Mouse (Mus musculus) lung, postnatal 0 days (tissue): ENCODE measurements at regions not wholly inside any gene's neighbourhood (a gene's known extent, or its start where the extent isn't known, plus 50 kb on each side); places are given as distances from the start of the nearest gene placed in this dataset.
A peak's percentile ranks its signal among the peaks of the same experiment; 100 is the strongest.

ENCODE experiments used
- ATAC-seq: fragments of 200-750 bp; cut with Nextera tagmentation; 2 replicates; pipeline ENCODE4 v1.8.0; 2017; ENCODE audit warnings: moderate library complexity
- DNase-seq: peaks from one replicate; pipeline ENCODE4 v3.0.0-alpha.2; 2016; ENCODE audit warnings: low spot score
- H3K27ac ChIP-seq: fragments of 300-500 bp; sonication (generic); 2 replicates; pipeline ENCODE4 v1.5.1; 2014; ENCODE audit warnings: antibody characterized with exemption, mild to moderate bottlenecking, low read length, mixed read lengths
- H3K27me3 ChIP-seq: fragments of 300-500 bp; sonication (generic); replicated peaks from 2 replicates; pipeline ENCODE4 v1.6.1; 2014; ENCODE audit warnings: low read length, mixed read lengths; ENCODE audit not compliant: insufficient read depth
- H3K36me3 ChIP-seq: fragments of 300-500 bp; sonication (generic); 2 replicates; pipeline ENCODE4 v1.6.1; 2014; ENCODE audit warnings: low read length, mixed read lengths; ENCODE audit not compliant: insufficient read depth
- H3K4me1 ChIP-seq: fragments of 300-500 bp; sonication (generic); 2 replicates; pipeline ENCODE4 v1.6.1; 2014; ENCODE audit warnings: antibody characterized with exemption, low read depth, low read length, mixed read lengths; ENCODE audit not compliant: insufficient read depth
- H3K4me2 ChIP-seq: fragments of 300-500 bp; sonication (generic); replicated peaks from 2 replicates; pipeline ENCODE4 v1.6.1; 2014; ENCODE audit warnings: low read depth, mild to moderate bottlenecking, low read length, moderate library complexity, mixed read lengths
- H3K4me3 ChIP-seq: fragments of 300-500 bp; sonication (generic); 2 replicates; pipeline ENCODE4 v1.5.1; 2014; ENCODE audit warnings: low read depth, low read length
- H3K9ac ChIP-seq: fragments of 300-500 bp; sonication (generic); replicated peaks from 2 replicates; pipeline ENCODE4 v1.6.1; 2014; ENCODE audit warnings: low read depth, mild to moderate bottlenecking
- H3K9me3 ChIP-seq: fragments of 300-500 bp; sonication (generic); 2 replicates; pipeline ENCODE4 v1.6.1; 2016; ENCODE audit warnings: low read length, mixed read lengths
- CTCF ChIP-seq: IDR thresholded peaks from 2 replicates; pipeline ENCODE4 v1.5.1; 2016; ENCODE audit warnings: antibody characterized with exemption, mild to moderate bottlenecking
- EP300 ChIP-seq: IDR thresholded peaks from 2 replicates; pipeline ENCODE4 v1.6.1; 2016; ENCODE audit warnings: antibody characterized with exemption, mild to moderate bottlenecking, control low read depth
- WGBS: fragments of 180-500 bp; shearing (Covaris S2); extraction: QIAGEN DNeasy Blood & Tissue Kit; methylation state at CpG from one replicate; pipeline ENCODE4 v1.1.7; 2014; 5-methylcytosine and 5-hydroxymethylcytosine counted together

DNA sequence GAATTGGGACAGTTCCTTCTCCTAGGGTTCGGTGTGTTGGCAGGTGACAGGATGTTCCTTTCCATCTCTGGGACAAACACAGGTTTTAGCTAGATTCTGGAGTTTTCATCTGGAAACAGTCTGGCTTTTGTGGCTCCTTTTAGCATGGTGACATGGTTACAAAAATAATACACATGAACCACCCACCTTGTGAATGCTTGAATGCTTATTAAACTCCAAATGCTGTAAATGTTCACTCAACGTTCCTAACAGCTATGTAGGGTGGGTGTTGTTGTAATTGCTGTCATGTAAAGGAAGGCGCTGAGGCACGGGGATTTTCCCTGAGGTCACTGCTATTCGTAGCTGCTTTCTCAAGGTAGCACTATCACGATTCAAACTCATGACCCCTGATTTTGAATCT, 178.1 kb upstream of the Zc3h12a start:
- Histone ChIP-seq H3K9me3 (no peaks in the 10 kb centered on the region), H3K4me3 (no peak overlapping the region), H3K27ac (no peak overlapping the region), H3K27me3 (no peaks in the 10 kb centered on the region), H3K4me1 (no peaks in the 10 kb centered on the region), H3K9ac (no peak overlapping the region), H3K36me3 (no peaks in the 10 kb centered on the region), H3K4me2 (no peak overlapping the region)
- TF ChIP-seq EP300 (no peak), CTCF (no peak)
- no peak for ATAC-seq
- DNase-seq: no peak
- WGBS: 55% methylated on average over 6 of the region's 6 CpGs

- no peaks in the 10 kb centered on the region for H3K27me3 ChIP-seq
- no peak for TF ChIP-seq EP300
- no peak for TF ChIP-seq CTCF
- 55% methylated on average over 7 of the region's 7 CpGs for WGBS
- no peak for DNase-seq
- H3K9ac ChIP-seq: no peak overlapping the region
- H3K36me3 ChIP-seq: no peaks in the 10 kb centered on the region
- H3K4me1 ChIP-seq: no peaks in the 10 kb centered on the region
- H3K9me3 ChIP-seq: no peaks in the 10 kb centered on the region
- no peak overlapping the region for H3K27ac ChIP-seq
- no peak overlapping the region for H3K4me2 ChIP-seq
- no peak overlapping the region for H3K4me3 ChIP-seq
- no peak for ATAC-seq
Observed at GRCm38 (mm10) chr4:125302660-125303059, 175.0 kb upstream of the Zc3h12a start.

DNA sequence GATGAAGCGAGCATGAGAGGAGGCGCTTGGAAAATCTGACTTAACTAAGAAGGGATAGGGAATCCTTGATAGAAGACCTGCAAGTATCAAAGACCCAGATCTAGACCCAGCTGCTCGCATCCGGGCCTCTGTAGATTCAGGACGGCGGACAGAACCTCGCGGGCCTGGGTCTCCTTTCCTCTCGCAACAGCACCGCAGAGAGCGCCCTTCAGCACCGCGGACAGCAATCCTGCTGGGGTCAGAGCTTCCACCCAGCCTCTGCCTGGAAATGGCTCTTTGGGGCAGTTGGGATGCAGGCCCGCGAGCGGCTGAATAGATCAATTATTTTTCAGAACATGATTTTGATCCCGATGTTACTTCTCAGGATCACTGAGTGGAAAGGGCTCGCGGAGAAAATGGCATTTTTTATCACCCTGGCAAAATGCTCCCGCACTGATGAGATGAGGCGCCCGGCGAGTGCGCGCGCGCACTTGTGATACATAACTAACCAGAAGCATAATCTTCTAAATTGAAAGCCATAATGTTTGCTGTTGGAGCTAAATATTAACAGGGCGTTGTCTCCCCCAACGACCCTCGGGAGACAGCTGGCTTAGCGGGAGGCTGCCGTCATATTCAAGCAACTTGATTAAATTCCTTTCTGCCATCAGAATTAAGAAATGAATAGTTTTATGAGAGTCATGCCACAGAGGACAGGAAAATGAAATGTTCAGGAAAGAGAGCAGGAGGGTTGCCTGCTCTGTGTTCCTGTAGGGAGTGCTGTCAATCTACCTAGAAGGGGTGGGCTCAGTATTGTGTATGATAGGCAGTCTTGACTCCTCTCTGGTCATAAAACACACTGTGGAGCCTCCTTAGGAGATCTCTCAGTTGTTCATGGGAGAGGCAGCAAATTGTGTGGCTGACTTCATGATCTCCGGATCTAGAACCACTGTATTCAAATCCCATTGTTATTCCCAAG, 173.1 kb upstream of the Zc3h12a start:
- Histone ChIP-seq H3K36me3 (no peaks in the 10 kb centered on the region), H3K27me3 (no peaks in the 10 kb centered on the region), H3K4me3 (no peak overlapping the region), H3K9ac (no peak overlapping the region), H3K9me3 (no peaks in the 10 kb centered on the region), H3K27ac (no peak overlapping the region), H3K4me2 (no peak overlapping the region), H3K4me1 (no peaks in the 10 kb centered on the region)
- TF ChIP-seq EP300: no peak
- no peak for TF ChIP-seq CTCF
- WGBS: 18% methylated on average over 32 of the region's 33 CpGs
- peak; percentile 47 for DNase-seq
- ATAC-seq: no peak; the same call in 1 of the 2 replicates

- H3K4me2 ChIP-seq: no peak overlapping the region
- TF ChIP-seq CTCF: no peak
- no peak for TF ChIP-seq EP300
- H3K27me3 ChIP-seq: no peaks in the 10 kb centered on the region
- H3K9me3 ChIP-seq: no peaks in the 10 kb centered on the region
- ATAC-seq (no peak), DNase-seq (no peak)
- H3K4me1 ChIP-seq: no peaks in the 10 kb centered on the region
- H3K36me3 ChIP-seq: no peaks in the 10 kb centered on the region
- no peak overlapping the region for H3K9ac ChIP-seq
- 79% methylated on average over 6 of the region's 6 CpGs for WGBS
- no peak overlapping the region for H3K4me3 ChIP-seq
- H3K27ac ChIP-seq: no peak overlapping the region
Observed at GRCm38 (mm10) chr4:125290761-125291160, 163.1 kb upstream of the Zc3h12a start.

GRCm38 (mm10) chr4:125289709-125290108, 162.1 kb upstream of the Zc3h12a start:
- Histone ChIP-seq H3K27ac (no peak overlapping the region), H3K4me3 (no peak overlapping the region), H3K4me2 (no peak overlapping the region), H3K4me1 (no peaks in the 10 kb centered on the region), H3K9me3 (no peaks in the 10 kb centered on the region), H3K9ac (no peak overlapping the region), H3K36me3 (no peaks in the 10 kb centered on the region), H3K27me3 (no peaks in the 10 kb centered on the region)
- ATAC-seq: no peak
- no peak for DNase-seq
- 13% methylated on average over 1 of the region's 1 CpGs for WGBS
- TF ChIP-seq EP300 (no peak), CTCF (no peak)

- no peaks in the 10 kb centered on the region for H3K36me3 ChIP-seq
- H3K27ac ChIP-seq: no peak overlapping the region
- no peak for ATAC-seq
- TF ChIP-seq CTCF (no peak), EP300 (no peak)
- WGBS: 59% methylated on average over 6 of the region's 6 CpGs
- H3K4me3 ChIP-seq: no peak overlapping the region
- H3K9me3 ChIP-seq: no peaks in the 10 kb centered on the region
- H3K4me2 ChIP-seq: no peak overlapping the region
- H3K9ac ChIP-seq: no peak overlapping the region
- H3K4me1 ChIP-seq: no peaks in the 10 kb centered on the region
- no peaks in the 10 kb centered on the region for H3K27me3 ChIP-seq
- no peak for DNase-seq
Observed at GRCm38 (mm10) chr4:125289031-125289449, 161.4 kb upstream of the Zc3h12a start.
